Mouse (Mus musculus): ENCODE data around the gene Prickle2.

Gene Prickle2

DNA sequence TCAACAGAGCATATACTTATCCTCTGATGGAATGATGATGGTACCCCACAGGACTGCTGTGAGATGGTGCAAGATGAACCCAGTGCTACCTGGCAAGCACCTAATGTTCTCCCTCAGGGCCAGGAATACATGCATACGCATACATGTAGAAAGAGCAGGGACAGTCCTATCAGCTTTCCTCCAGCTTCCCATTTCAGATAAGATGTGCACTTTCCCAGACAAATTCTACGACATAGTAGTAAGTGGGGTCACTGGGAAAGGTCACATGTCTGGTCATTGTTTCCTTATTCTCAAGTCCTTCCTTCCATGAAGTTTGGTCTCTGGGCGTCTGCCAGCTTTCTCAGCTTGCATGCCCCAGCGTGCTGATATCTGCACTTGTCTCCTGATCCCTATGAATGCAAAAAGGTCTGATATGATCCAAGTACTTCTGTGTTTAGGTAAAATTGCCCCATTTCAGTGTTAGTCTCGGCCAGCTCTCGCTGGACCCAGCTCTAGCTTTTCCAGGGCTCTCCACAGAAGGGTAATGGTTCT, 187.5 kb downstream of the Prickle2 start:
- no peak for DNase-seq (ENCODE audit: low spot score)

DNA sequence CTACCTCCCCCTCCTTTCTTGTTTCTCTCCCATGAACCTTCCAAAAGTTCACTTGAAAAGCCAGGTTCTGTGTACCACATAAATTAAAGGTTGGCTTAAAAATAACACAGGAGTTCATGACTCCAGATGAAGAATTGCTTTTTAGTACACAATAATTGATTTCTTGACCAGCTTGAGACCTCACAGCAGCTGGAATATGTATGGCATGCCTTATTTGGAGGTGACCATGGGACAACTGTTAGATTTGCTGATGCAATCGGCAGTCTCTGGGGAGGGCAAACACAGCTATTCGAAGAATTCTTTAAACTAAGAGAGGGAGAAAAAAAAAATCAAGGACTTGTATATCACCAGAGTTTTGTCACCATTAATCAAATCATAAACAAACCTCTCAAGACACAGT, 189.0 kb downstream of the Prickle2 start:
- no peak for DNase-seq (ENCODE audit: low spot score)

GRCm38 (mm10) chr6:92512001-92512400, 194.0 kb downstream of the Prickle2 start:
- no peak for DNase-seq (ENCODE audit: low spot score)

DNA sequence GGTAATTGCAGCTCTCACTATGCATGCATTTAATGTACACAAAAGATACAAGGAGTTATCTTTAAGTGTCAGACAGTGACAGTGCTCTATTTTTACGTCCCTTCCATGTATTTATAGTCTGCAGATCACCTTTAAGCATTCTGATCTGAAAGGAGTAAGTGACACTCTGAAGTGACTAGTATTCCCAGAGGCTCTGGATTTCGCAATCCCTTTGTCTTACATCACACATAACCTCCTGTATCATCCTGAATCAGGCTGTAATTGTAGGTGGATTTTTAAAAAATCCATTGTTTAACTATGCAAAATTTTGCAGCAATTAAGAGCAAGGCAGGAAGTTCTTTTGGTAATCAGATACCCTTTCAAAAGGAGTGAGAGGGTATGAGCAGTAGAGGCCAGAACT, 196.2 kb downstream of the Prickle2 start:
- DNase-seq (ENCODE audit: low spot score): no peak

DNA sequence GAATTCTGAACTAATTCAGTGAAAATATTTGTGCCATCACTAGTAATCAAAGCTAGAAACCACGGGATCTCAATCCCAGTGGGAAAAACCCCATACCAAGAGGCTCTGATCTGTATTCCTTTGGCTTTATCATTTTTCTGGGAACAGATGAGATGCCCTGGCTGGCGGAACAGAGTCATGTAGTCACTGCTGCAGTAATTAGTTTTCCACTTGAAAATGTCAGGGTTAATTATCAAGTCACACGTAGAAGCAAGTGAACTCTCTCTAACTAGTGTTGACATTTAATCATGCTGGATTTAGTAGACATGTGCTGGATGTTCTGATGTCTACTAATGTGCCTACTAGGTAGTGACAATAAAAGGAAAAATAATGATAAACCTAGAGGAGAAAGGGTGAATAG, 199.7 kb downstream of the Prickle2 start:
- no peak for DNase-seq (ENCODE audit: low spot score)

- no peak for DNase-seq (ENCODE audit: low spot score)
These were observed 206.5 kb downstream of the Prickle2 start for GRCm38 (mm10) chr6:92499449-92499848.

DNA sequence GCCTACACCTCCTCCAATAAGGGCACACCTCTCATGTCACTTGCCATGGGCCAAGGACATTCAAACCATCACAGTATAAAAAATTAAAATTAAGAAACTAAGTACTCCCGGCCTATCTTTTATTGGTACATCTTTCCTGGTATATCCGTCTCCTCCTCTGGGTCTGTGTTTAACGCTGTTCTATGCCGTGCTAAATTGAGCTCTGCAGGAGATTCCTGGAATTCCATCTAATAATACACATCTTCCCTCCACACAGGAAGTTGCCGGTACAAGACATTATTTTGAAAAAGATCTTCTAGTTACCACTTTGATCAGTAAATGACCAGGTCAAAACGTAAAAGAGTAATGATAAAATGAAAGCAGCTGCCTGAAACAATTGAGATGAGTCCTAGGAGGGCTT, 207.4 kb downstream of the Prickle2 start:
- no peak for DNase-seq (ENCODE audit: low spot score)

GRCm38 (mm10) chr6:92497279-92497678, 208.7 kb downstream of the Prickle2 start:
- DNase-seq (ENCODE audit: low spot score): no peak

GRCm38 (mm10) chr6:92495500-92495899, 210.5 kb downstream of the Prickle2 start:
- no peak for DNase-seq (ENCODE audit: low spot score)

- no peak for DNase-seq (ENCODE audit: low spot score)
These were observed 224.3 kb downstream of the Prickle2 start for GRCm38 (mm10) chr6:92481690-92481956.

DNA sequence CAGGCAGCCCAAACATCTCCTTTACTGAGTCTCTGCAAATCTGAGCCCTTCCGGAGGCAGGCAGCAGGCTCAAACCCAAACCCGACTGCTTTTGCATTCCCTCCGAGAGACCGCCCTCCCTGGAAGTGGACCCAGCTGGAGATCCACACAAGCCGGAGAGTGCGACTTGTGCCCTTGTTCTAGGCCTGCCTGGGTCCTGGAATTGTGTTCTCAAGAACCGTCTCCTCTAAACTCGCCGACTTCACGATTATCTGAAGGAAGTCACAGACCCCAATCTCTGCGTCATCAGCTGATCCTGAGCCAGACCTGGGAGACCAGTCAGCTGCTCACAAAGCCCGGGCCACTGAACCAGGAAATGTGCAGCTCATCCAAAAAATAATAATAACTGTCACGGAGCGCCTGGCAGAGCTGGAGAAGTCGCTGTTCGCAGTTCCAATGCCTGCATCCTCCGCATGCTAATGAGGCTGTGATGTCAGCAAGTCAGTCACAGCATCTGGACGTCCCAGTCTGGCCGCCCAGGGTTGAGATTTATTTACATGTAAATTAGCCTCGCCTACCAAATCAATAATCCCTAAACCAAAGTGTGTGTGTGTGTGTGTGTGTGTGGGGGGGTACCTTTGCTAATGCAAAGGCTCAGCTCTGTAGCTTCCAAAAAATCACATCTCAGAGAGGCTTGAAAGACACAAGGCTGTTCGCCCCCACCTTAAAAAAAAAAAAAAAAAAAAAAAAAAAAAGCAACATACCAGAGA, 224.8 kb downstream of the Prickle2 start:
- DNase-seq (ENCODE audit: low spot score): peak; percentile 68

- DNase-seq (ENCODE audit: low spot score): no peak
These were observed 227.3 kb downstream of the Prickle2 start for GRCm38 (mm10) chr6:92478612-92479011.

DNA sequence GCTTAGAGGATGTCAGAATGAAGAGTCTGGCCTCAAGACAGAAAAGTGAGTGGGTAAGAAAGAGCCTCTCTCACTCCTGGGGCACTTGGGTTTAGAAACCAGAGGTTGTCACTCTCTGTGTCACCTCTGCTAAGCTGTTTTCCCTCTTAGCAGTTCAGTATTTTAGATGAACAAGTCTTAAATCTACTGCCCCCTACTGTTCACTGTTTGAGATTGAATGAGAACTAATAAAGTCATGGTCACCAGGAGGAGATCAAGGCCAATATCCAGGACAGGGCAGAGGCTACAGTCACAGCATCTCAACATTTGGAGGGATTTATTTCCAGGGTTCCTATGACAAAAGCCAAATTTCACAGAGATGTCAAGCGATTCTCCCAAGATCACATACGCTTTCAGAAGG, 228.3 kb downstream of the Prickle2 start:
- no peak for DNase-seq (ENCODE audit: low spot score)

GRCm38 (mm10) chr6:92469456-92469855, 236.5 kb downstream of the Prickle2 start:
- no peak for DNase-seq (ENCODE audit: low spot score)

GRCm38 (mm10) chr6:92468892-92469291, 237.1 kb downstream of the Prickle2 start:
- DNase-seq (ENCODE audit: low spot score): no peak

- no peak for DNase-seq (ENCODE audit: low spot score)
These were observed 237.6 kb downstream of the Prickle2 start for GRCm38 (mm10) chr6:92468383-92468791.

GRCm38 (mm10) chr6:92467343-92467742, 238.6 kb downstream of the Prickle2 start:
- peak; percentile 52 for DNase-seq (ENCODE audit: low spot score)

DNA sequence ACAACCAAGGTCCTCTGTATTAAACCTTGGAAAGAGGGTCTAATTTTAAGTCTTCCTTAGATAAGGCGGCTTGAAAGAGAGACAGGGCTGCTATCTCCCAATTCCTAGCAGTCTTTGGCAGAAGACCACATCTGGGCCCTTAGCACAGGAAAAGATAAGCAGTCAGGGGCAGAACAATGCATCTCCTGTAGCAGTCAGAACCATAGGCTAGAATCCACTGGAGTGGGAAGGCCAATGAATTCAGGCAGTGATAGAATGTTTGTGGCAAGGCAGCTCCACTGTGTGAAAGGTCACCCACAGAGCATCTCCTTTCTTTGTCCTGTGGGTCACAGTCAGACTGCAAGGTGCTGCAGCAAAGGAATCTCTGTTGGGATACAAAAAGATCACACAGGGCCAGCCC, 240.3 kb downstream of the Prickle2 start:
- no peak for DNase-seq (ENCODE audit: low spot score)

DNA sequence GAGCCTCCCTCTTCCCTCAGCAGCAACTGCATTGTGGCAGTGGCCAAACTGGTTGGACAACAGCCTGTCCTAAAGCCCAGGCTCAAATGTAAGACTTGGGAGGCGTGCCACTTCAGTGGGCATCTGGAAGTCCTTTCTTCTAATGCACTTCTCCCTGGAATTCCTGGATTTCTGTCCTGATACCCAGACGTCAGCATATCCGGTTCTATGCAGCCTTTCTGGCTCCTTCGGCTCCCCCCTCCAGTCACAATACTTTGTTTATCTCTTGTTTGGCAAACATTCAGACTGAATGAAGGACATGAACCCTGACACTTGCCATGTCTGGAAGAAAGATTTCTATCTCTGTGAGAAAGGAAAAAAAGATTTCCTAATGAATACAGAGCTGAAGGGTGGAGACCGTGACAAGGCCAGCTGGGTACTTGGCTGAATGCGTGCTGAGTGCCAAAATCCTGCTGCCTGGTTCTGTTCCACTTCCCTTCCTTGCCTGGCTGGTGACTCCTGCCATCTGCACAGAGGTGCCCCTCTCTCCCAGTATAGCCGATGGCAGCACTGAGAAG, 241.1 kb downstream of the Prickle2 start:
- DNase-seq (ENCODE audit: low spot score): no peak

- no peak for DNase-seq (ENCODE audit: low spot score)
These were observed 242.2 kb downstream of the Prickle2 start for GRCm38 (mm10) chr6:92463768-92464167.

DNA sequence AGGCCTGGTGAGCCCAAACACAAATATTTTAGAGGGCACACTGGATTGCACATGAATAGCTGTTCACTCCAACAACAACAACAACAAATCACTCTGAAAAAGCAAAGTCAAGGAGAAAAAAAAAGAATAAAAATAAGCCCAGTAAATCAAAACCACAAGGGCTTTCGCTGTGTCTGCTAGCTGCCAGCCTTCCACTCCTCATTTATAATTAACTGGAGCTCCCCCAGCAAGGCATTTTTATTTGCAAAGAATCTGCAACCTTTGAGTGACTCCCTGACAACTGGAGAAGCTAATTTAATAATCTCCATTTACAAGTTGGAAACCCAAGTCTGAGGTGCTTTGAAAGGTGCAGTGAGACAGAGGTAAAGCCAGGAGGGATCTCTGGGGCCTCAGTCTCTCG, 245.2 kb downstream of the Prickle2 start:
- DNase-seq (ENCODE audit: low spot score): no peak

DNA sequence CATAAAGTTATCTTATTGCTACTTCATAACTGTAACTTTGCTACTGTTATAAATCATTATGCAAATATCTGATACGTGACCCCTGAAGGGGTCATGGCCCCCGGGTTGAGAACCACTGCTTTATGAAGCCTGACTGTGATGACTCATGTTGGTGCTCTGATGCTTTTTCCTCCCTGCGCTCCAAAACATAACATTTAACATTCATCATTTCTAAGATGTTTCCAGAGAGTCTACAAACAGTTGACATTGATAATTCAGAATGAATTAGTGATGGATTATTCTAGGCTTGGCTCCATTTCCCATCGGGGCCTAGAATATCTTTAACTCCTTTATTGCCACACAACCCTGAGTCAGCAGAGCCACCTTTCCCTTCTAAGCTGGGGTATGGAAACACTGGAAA, 247.9 kb downstream of the Prickle2 start:
- no peak for DNase-seq (ENCODE audit: low spot score)

- DNase-seq (ENCODE audit: low spot score): no peak
These were observed 254.5 kb downstream of the Prickle2 start for GRCm38 (mm10) chr6:92451421-92451820.

GRCm38 (mm10) chr6:92449956-92450355, 256.0 kb downstream of the Prickle2 start:
- DNase-seq (ENCODE audit: low spot score): no peak
